Mouse (Mus musculus) frontal cortex, postnatal 25 days (tissue): ENCODE data around the gene Plekhn1.
A peak's percentile ranks its signal among the peaks of the same experiment; 100 is the strongest.

Source experiments
- DNase-seq, 2 experiments: peaks; one replicate each; pipeline ENCODE4 v3.0.0; 2022; ENCODE audit warnings: low spot score in 2 of 2

Gene Plekhn1

GRCm38 (mm10) chr4:156234701-156235213, at the start of gene Plekhn1:
Gene Plekhn1 (minus strand): TSS chr4:156234857.
- DNase-seq: peak; percentile 48 to 49

GRCm38 (mm10) chr4:156255078-156255839, 20.6 kb upstream of the Plekhn1 start, which contains the start of gene Samd11:
Gene Samd11 (minus strand): TSS chr4:156255657.
- DNase-seq: no peak

GRCm38 (mm10) chr4:156254361-156255077, 19.9 kb upstream of the Plekhn1 start:
- no peak for DNase-seq

GRCm38 (mm10) chr4:156253043-156253442, 18.4 kb upstream of the Plekhn1 start:
- no peak for DNase-seq

GRCm38 (mm10) chr4:156252619-156253018, 18.0 kb upstream of the Plekhn1 start:
- no peak for DNase-seq

GRCm38 (mm10) chr4:156252140-156252539, 17.5 kb upstream of the Plekhn1 start:
- no peak for DNase-seq

GRCm38 (mm10) chr4:156251081-156251480, 16.4 kb upstream of the Plekhn1 start:
- no peak for DNase-seq

GRCm38 (mm10) chr4:156249567-156249966, 14.9 kb upstream of the Plekhn1 start:
- DNase-seq: no peak

GRCm38 (mm10) chr4:156236651-156237447, 2.2 kb upstream of the Plekhn1 start:
- DNase-seq: no peak

GRCm38 (mm10) chr4:156235808-156236533, 1.3 kb upstream of the Plekhn1 start, which contains the start of gene Noc2l:
Gene Noc2l (plus strand): TSS chr4:156236010.
- DNase-seq: peak; percentile 67 to 82

- DNase-seq: no peak
Measured at GRCm38 (mm10) chr4:156235360-156235770, 708 bp upstream of the Plekhn1 start.

GRCm38 (mm10) chr4:156234021-156234501, 596 bp downstream of the Plekhn1 start:
- DNase-seq: no peak

GRCm38 (mm10) chr4:156228393-156229024, 6.1 kb downstream of the Plekhn1 start:
- no peak for DNase-seq

GRCm38 (mm10) chr4:156227752-156228392, 6.8 kb downstream of the Plekhn1 start:
- DNase-seq: no peak

- DNase-seq: no peak
Measured at GRCm38 (mm10) chr4:156224276-156224675, 10.4 kb downstream of the Plekhn1 start.

- DNase-seq: no peak
Measured at GRCm38 (mm10) chr4:156219936-156220335, 14.7 kb downstream of the Plekhn1 start.

- DNase-seq: no peak
Measured at GRCm38 (mm10) chr4:156217838-156218237, 16.8 kb downstream of the Plekhn1 start.

GRCm38 (mm10) chr4:156217022-156217669, 17.5 kb downstream of the Plekhn1 start:
- DNase-seq: no peak

GRCm38 (mm10) chr4:156216196-156216595, 18.5 kb downstream of the Plekhn1 start:
- no peak for DNase-seq
